Comparison of ENCODE assay signal across 14 mouse cellular contexts in the genomic region with DNA sequence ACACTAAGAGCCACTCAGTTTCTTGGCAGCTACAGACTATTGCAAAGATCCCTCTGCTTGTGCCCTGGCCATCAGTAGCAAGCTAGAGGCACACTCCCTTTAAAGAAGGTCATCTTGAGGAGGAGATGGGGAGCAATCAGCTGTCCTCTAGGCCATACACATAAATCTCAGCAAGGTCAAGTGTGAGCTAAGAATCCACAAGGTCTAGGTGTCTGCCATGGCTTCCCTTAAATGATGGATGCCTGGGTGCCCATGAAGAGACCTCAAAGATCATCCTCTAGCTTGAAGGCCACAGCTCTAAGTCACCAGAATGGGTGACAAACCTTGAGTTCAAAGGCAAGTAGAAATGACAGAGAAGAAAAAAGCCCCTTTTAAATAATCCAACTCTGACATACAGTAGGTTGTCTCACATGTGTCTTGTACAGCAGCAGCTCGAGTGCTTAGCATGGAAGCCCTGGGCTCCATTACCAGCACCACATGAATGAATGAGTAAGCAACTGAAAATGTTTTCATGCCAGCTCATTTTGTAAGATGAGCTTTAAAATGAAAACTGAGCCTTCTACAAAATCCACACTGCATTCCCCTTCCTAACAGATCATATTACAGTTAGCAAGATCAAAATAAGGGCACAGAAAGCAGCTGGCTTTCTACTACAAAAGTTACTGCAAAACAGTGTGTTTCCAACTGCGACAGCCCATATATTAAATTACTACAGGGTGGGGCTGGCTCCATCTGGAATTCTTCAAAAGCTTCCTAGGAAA. TPM values are rescaled to one million over a fixed set of nuclear protein-coding genes. Genes with fewer than 3 reads are reported as not detected.
DNase-seq lines count a peak whose midpoint lies in the region; ATAC-seq and TF ChIP-seq lines count a peak whose summit lies in the region.
"Had no signal": no experiment of that assay in that cellular context is flagged by ENCODE, and none has a peak within 500 bp of the region (broad histone marks: within the 10 kb centered on the region; RNA-seq: fewer than 3 reads in every experiment).

No protein-coding gene starts in this region.

- 16% methylated on average over 2 of the region's 2 CpGs for WGBS in kidney, embryonic 16.5 days
- WGBS in limb, embryonic 12.5 days, result 16% methylated on average over 2 of the region's 2 CpGs

- peaks cover 27% of the 10 kb centered on the region for H3K79me2 ChIP-seq in C2C12 (ENCODE audit: control insufficient read depth, insufficient read depth)

- no peaks in the 10 kb centered on the region for H3K9me3 ChIP-seq in kidney, embryonic 16.5 days (ENCODE audit: low read length)
- no peaks in the 10 kb centered on the region for H3K9me3 ChIP-seq in limb, embryonic 12.5 days

- H3K27me3 ChIP-seq in kidney, embryonic 16.5 days (ENCODE audit: insufficient read depth, low read length), result no peaks in the 10 kb centered on the region
- no peaks in the 10 kb centered on the region for H3K27me3 ChIP-seq in C2C12 (ENCODE audit: control insufficient read depth, insufficient read depth, insufficient read length)
- no peaks in the 10 kb centered on the region for H3K27me3 ChIP-seq in limb, embryonic 12.5 days

- ATAC-seq in kidney, embryonic 16.5 days (ENCODE audit: low FRiP score, low TSS enrichment), result peak; percentile 78; the same call in 1 of the 2 replicates
- no peak for ATAC-seq in limb, embryonic 12.5 days (ENCODE audit: insufficient number of reproducible peaks, insufficient read depth, low FRiP score, low TSS enrichment, low read depth)
- ATAC-seq: forebrain, embryonic 14.5 days; hindbrain, postnatal 0 days had no signal

- peaks cover 1% of the 10 kb centered on the region for H3K79me3 ChIP-seq in C2C12 (ENCODE audit: low read depth)

- no peak for TF ChIP-seq CTCF in C2C12 (IDR thresholded peaks at IDR 0.05; ENCODE audit: control insufficient read depth, insufficient read depth, insufficient read length)

- H3K27ac ChIP-seq in kidney, embryonic 16.5 days (ENCODE audit: low read length), result 0 out of 2 replicates have a peak overlapping the region, but pooled peaks have one; percentile 0
- peak overlapping the region; percentile 57 for H3K27ac ChIP-seq in limb, embryonic 12.5 days
- H3K27ac ChIP-seq: hindbrain, postnatal 0 days had no signal

- H3K9ac ChIP-seq in kidney, embryonic 16.5 days (replicated peaks; ENCODE audit: low read length), result no peak overlapping the region
- H3K9ac ChIP-seq in limb, embryonic 12.5 days (replicated peaks), result no peak overlapping the region

- 0 out of 2 replicates have a peak, but pooled peaks cover 3% of the 10 kb centered on the region for H3K36me3 ChIP-seq in kidney, embryonic 16.5 days (ENCODE audit: insufficient read depth, low read length)
- peaks cover 4% of the 10 kb centered on the region for H3K36me3 ChIP-seq in C2C12 (ENCODE audit: control insufficient read depth, insufficient read depth)
- H3K36me3 ChIP-seq in limb, embryonic 12.5 days, result peaks cover 17% of the 10 kb centered on the region

- H3K4me3 ChIP-seq in kidney, embryonic 16.5 days (ENCODE audit: low read length), result no peak overlapping the region
- no peak overlapping the region for H3K4me3 ChIP-seq in C2C12 (ENCODE audit: insufficient read depth, poor library complexity, severe bottlenecking)
- H3K4me3 ChIP-seq in limb, embryonic 12.5 days (replicated peaks), result no peak overlapping the region

- H3ac ChIP-seq in C2C12 (ENCODE audit: control insufficient read depth, insufficient read length, low read depth), result no peak overlapping the region

- peaks cover 26% of the 10 kb centered on the region; the same call in 1 of the 2 replicates for H3K4me1 ChIP-seq in kidney, embryonic 16.5 days (ENCODE audit: insufficient read depth, low read length)
- H3K4me1 ChIP-seq in limb, embryonic 12.5 days (replicated peaks), result peaks cover 24% of the 10 kb centered on the region

- no peak overlapping the region for H3K4me2 ChIP-seq in kidney, embryonic 16.5 days (replicated peaks; ENCODE audit: low read depth, low read length)
- no peak overlapping the region for H3K4me2 ChIP-seq in limb, embryonic 12.5 days

- DNase-seq in kidney, postnatal 4 days, result no peak
- peak; percentile 88 for DNase-seq in 3T3-L1 (ENCODE audit: low read depth, low spot score)
- DNase-seq in urinary bladder, postnatal 4 days (ENCODE audit: low spot score in 2 of 2), result no peak
- no peak for DNase-seq in gastrocnemius, adult 18-20 months (ENCODE audit: low spot score)
- DNase-seq: cerebellum, adult 2 months; gastrocnemius, postnatal 10 days; kidney, adult 2 months; midbrain, embryonic 14.5 days; right cerebral cortex, postnatal 25 days had no signal

TF ChIP-seq in C2C12, 6 proteins besides CTCF, POLR2A, EP300 and RAD21:
- TF ChIP-seq USF1 (IDR thresholded peaks at IDR 0.05; ENCODE audit: low read depth), result no peak
- no peak for TF ChIP-seq MAX (IDR thresholded peaks at IDR 0.05)
- TF ChIP-seq MYOD1 (IDR thresholded peaks at IDR 0.05; ENCODE audit: control insufficient read depth, insufficient read length, low read depth), result peak; percentile 27
- peak; percentile 75 for TF ChIP-seq FOSL1 (IDR thresholded peaks at IDR 0.05; ENCODE audit: insufficient read depth, low read length, poor library complexity, severe bottlenecking)

RNA-seq across cellular contexts. Expression of a gene that starts 35.5 kb away (rescaled TPM):
- 33.5 and 35.1 TPM in 2 replicates for polyA plus RNA-seq in kidney, embryonic 16.5 days (2015; fragmentation: Nextera tagmentation; extraction: Ambion mirVana)
- 10.4 TPM for polyA plus RNA-seq in C2C12 (2012; fragmentation: generic; extraction: Trizol)
- 68.1 and 72.0 TPM in 2 replicates for polyA plus RNA-seq in limb, embryonic 12.5 days (2016; fragmentation: Nextera tagmentation; extraction: Ambion mirVana)
- 10 to 100 TPM; 10.6 to 13.5 TPM for total RNA-seq in gastrocnemius, adult 18-20 months (2021)
